Mouse (Mus musculus): ENCODE measurements at regions not wholly inside any gene's neighbourhood (a gene's known extent, or its start where the extent isn't known, plus 50 kb on each side); places are given as distances from the start of the nearest gene placed in this dataset.

DNA sequence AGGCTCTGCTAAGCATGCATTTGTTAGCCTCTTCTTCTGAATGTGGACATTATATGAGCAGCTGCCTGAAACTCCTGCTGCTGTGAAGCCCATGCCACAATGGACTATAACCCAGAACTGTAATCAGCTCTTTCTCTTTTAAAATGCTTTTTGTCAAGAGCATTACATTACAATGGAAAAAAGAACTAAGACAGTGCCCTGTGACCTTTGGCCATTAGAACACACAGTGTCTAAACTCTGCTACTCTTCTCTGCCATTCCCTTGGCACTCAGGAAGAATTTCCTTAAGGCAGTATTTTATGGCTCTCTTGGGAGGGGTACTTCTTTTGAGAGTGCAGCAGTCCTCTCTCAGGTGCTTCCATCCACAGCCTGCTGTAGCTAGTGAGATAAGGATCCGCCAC is 737.3 kb downstream of the Ryr2 start:
- Histone ChIP-seq H3K36me3 (ENCODE audit: control insufficient read depth in 1 of 2, insufficient read depth in 2 of 2, low read length in 2 of 2) (no peaks in the 10 kb centered on the region), H3K79me2 (ENCODE audit: control insufficient read depth, insufficient read depth, low read length, poor library complexity) (no peaks in the 10 kb centered on the region), H3K4me3 (ENCODE audit: control insufficient read depth in 1 of 2, insufficient read depth in 1 of 2, low read depth in 2 of 2, low read length in 2 of 2) (no peak overlapping the region), H3K4me1 (ENCODE audit: control insufficient read depth in 1 of 2, insufficient read depth in 2 of 2, low read length in 2 of 2) (no peaks in the 10 kb centered on the region), H3K27me3 (ENCODE audit: control insufficient read depth in 1 of 2, insufficient read depth in 2 of 2, low read length in 2 of 2) (no peaks in the 10 kb centered on the region), H3K9me3 (replicated peaks; ENCODE audit: insufficient read depth, low read length) (no peaks in the 10 kb centered on the region), H3K27ac (ENCODE audit: control insufficient read depth, low read depth, low read length) (no peak overlapping the region), H3K9ac (ENCODE audit: control insufficient read depth, low read depth, low read length, poor library complexity, severe bottlenecking) (no peak overlapping the region)
- DNase-seq (ENCODE audit: low read depth, low spot score) = no peak
- no peak for TF ChIP-seq RAD21 (IDR thresholded peaks at IDR 0.05; ENCODE audit: low read depth, low read length)
- TF ChIP-seq SMC3 (IDR thresholded peaks at IDR 0.05; ENCODE audit: low read depth, low read length) = no peak
- TF ChIP-seq ETS1 (IDR thresholded peaks at IDR 0.05; ENCODE audit: low read depth, low read length) = no peak
- no peak for TF ChIP-seq ZNF384 (IDR thresholded peaks at IDR 0.05; ENCODE audit: low read depth, low read length)
- no peak for TF ChIP-seq MAZ (IDR thresholded peaks at IDR 0.05; ENCODE audit: low read depth, low read length)
- no peak for TF ChIP-seq MAFK (IDR thresholded peaks at IDR 0.05; ENCODE audit: borderline replicate concordance, low read depth, low read length)
- no peak for TF ChIP-seq CTCF (IDR thresholded peaks at IDR 0.05 in 2 of 3, conservative IDR thresholded peaks at IDR 0.05 in 1 of 3; ENCODE audit: control insufficient read depth in 1 of 3, insufficient read depth in 1 of 3, low read depth in 2 of 3, low read length in 3 of 3, poor library complexity in 1 of 3, severe bottlenecking in 1 of 3)
- TF ChIP-seq TCF12 (IDR thresholded peaks at IDR 0.05; ENCODE audit: low read depth, low read length) = no peak
- no peak for TF ChIP-seq ZKSCAN1 (IDR thresholded peaks at IDR 0.05; ENCODE audit: low read depth, low read length)

- Histone ChIP-seq H3K27ac (ENCODE audit: control insufficient read depth, low read depth, low read length) (no peak overlapping the region), H3K4me3 (ENCODE audit: control insufficient read depth in 1 of 2, insufficient read depth in 1 of 2, low read depth in 2 of 2, low read length in 2 of 2) (no peak overlapping the region), H3K9me3 (replicated peaks; ENCODE audit: insufficient read depth, low read length) (no peaks in the 10 kb centered on the region), H3K4me1 (ENCODE audit: control insufficient read depth in 1 of 2, insufficient read depth in 2 of 2, low read length in 2 of 2) (no peaks in the 10 kb centered on the region), H3K27me3 (ENCODE audit: control insufficient read depth in 1 of 2, insufficient read depth in 2 of 2, low read length in 2 of 2) (no peaks in the 10 kb centered on the region), H3K9ac (ENCODE audit: control insufficient read depth, low read depth, low read length, poor library complexity, severe bottlenecking) (no peak overlapping the region), H3K36me3 (ENCODE audit: control insufficient read depth in 1 of 2, insufficient read depth in 2 of 2, low read length in 2 of 2) (no peaks in the 10 kb centered on the region), H3K79me2 (ENCODE audit: control insufficient read depth, insufficient read depth, low read length, poor library complexity) (no peaks in the 10 kb centered on the region)
- no peak for DNase-seq (ENCODE audit: low read depth, low spot score)
- TF ChIP-seq BHLHE40 (IDR thresholded peaks at IDR 0.05; ENCODE audit: borderline replicate concordance, low read depth, low read length) = no peak
- TF ChIP-seq GATA1 (IDR thresholded peaks at IDR 0.05; ENCODE audit: low read depth, low read length) = no peak
- no peak for TF ChIP-seq UBTF (IDR thresholded peaks at IDR 0.05; ENCODE audit: borderline replicate concordance, insufficient read depth, low read depth, low read length)
- TF ChIP-seq TBP (IDR thresholded peaks at IDR 0.05; ENCODE audit: low read depth, low read length) = no peak
- TF ChIP-seq MYB (IDR thresholded peaks at IDR 0.05; ENCODE audit: low read depth, low read length) = no peak
- TF ChIP-seq POLR2A (IDR thresholded peaks at IDR 0.05; ENCODE audit: control insufficient read depth in 1 of 2, insufficient read depth in 1 of 2, low read depth in 1 of 2, low read length in 2 of 2, poor library complexity in 1 of 2) = no peak
- TF ChIP-seq RCOR1 (IDR thresholded peaks at IDR 0.05; ENCODE audit: low read depth, low read length) = no peak
- TF ChIP-seq CHD2 (IDR thresholded peaks at IDR 0.05; ENCODE audit: low read length) = no peak
- no peak for TF ChIP-seq SMC3 (IDR thresholded peaks at IDR 0.05; ENCODE audit: low read depth, low read length)
- no peak for TF ChIP-seq NRF1 (IDR thresholded peaks at IDR 0.05; ENCODE audit: insufficient read depth, low read depth, low read length, poor library complexity, severe bottlenecking)
- no peak for TF ChIP-seq KAT2A (conservative IDR thresholded peaks at IDR 0.05; ENCODE audit: low read depth, low read length)
- TF ChIP-seq ZKSCAN1 (IDR thresholded peaks at IDR 0.05; ENCODE audit: low read depth, low read length) = no peak
- TF ChIP-seq MYC (IDR thresholded peaks at IDR 0.05; ENCODE audit: low read depth, low read length) = no peak
- no peak for TF ChIP-seq RAD21 (IDR thresholded peaks at IDR 0.05; ENCODE audit: low read depth, low read length)
Measured at GRCm38 (mm10) chr13:11362872-11363271, 743.9 kb downstream of the Ryr2 start.
